Mouse (Mus musculus) T-cell, adult 66 days (primary cell): ENCODE data around the gene Wdr70. TPM values are rescaled to one million over a fixed set of nuclear protein-coding genes. Genes with fewer than 3 reads are reported as not detected.

Experiments
- total RNA-seq, 2 experiments: library from RNA; stranded (reverse); gene quantifications; 3 replicates in 1 of 2; 4 replicates in 1 of 2; pipeline ENCODE4 v1.2.4; 2023

Gene Wdr70
- 10 to 100 TPM; 40.5 to 42.2 TPM for total RNA-seq

DNA sequence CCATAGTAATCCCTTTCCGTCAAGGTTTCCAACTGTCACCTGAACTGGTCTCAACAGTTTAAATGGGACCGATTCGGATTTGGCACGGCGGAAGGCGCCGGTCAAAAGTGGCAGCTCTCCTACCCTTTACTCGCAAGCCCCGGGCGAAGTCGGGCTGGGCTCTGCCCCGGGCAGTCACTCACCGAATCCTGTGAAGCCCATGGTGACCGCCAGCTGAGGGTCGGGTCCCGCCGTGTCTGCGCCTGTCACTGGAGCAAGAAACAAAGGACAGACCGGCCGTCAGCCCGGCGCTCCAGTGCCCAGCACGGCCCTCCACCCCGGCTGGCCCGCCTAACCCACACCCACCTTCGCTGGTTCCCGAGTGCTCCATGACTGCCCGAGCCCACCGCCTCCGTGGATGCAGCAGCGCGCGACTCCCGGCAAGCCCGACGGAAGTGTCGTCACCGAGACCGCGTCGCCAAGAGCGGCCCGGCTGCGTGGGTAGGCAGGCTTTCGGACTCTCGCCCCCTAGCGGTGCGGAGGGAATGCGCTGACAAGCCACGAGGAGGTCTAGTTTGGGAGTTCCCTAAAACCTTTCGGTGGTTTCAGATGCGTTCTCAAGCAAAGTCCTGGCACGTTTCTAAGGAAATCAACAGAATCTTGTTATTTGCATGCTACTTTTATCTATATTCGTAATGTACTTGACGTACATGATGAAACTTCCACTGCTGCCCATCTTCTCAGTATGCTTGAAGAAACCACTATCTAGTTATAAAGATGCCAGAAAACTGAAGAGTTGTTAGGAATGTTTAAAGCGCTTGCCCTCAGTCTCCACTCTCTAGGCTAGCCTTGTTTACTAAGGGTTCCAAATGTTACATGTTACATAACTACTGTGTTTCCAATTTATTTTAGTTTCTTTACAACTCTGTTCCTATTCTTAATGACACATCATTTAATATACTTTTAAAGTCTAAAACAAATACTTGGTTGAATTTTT lies at the start of gene Wdr70:
Gene Wdr70, minus strand, starts transcription at position 436 of the 976 bp plus-strand sequence.

DNA sequence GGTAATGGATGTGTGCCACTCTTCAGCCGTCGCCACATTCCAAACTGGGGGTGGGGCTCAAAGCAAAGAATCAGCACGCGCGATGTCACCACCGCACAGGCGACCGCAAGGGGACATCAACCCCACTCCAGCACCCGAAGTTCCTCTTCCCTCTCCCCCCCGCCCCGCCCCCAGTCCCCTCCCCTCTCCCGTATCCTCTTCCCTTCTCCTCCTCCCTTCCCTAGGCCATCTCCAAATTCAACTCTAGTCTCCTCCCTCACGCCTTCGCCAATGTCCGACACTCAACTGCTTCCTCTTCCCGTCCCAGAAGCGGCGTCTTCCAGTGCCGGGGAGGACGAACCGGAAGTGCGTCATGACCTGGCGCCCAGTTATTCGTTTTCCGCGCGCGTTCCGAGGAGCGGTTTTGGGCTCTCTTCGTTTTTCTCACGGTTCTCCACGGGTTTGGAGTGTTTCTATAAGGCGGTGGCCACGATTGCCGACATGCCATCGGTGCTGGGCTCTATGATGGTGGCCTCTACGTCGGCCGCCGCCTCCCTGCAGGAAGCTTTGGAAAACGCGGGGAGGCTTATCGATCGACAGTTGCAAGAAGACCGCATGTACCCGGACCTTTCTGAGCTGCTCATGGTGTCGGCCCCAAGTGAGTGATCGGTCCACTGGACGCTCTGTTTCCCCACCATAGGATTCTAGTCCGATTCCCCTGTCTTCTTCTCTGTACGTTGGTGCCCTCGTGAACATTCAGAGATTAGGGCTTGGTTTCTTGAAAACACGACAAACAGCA lies 10.1 kb upstream of the Wdr70 start, which contains the start of gene Nup155:
Gene Nup155, plus strand, starts transcription at position 308 of the 778 bp plus-strand sequence.

Other genes starting within 250 kb of the Wdr70 start
- 10 to 100 TPM; 33.4 to 33.9 TPM for gene Nup155, start 10.1 kb upstream of the Wdr70 start, total RNA-seq
- 10 to 100 TPM; 23.1 to 26.0 TPM for gene Cplane1, start 69.9 kb upstream of the Wdr70 start, total RNA-seq